8 mouse cellular contexts compared by ENCODE assay signal in the genomic region with DNA sequence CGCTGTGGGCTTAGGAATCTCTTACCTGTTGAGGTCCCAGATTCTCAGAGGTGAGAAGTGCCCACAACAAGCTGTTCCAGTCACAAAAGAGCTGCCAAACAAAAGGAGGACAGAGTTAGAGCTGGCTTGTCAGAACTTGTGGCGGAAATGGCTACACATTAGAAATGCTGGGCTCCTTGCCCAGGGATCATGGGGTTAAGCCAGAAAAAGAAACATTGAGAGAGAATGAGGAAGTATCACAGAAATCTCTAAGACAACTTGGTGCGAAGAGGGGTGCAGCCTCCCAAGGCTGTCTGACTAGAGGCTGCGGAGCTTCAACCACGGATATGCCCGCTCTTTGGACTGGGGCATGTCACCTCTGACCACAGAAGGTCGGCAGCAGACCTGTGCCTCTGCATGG. TPM values are rescaled to one million over a fixed set of nuclear protein-coding genes. Genes with fewer than 3 reads are reported as not detected.
DNase-seq lines count a peak whose midpoint lies in the region; ATAC-seq and TF ChIP-seq lines count a peak whose summit lies in the region.

No protein-coding gene starts in this region.

- WGBS in kidney, embryonic 16.5 days, result 74% methylated on average over 7 of the region's 7 CpGs
- WGBS in thymus, adult 2 months, result 48% methylated on average over 7 of the region's 7 CpGs
- WGBS in midbrain, embryonic 11.5 days, result 87% methylated on average over 7 of the region's 7 CpGs

- no peak overlapping the region for H3K4me2 ChIP-seq in kidney, embryonic 16.5 days (replicated peaks; ENCODE audit: low read depth, low read length)
- no peak overlapping the region for H3K4me2 ChIP-seq in midbrain, embryonic 11.5 days

- H3K4me3 ChIP-seq in kidney, embryonic 16.5 days (ENCODE audit: low read length), result no peak overlapping the region
- peak overlapping the region; percentile 65 for H3K4me3 ChIP-seq in bone marrow macrophage, adult 2 months (ENCODE audit: insufficient read depth, low read length)
- H3K4me3 ChIP-seq in thymus, adult 2 months (ENCODE audit: control insufficient read depth, insufficient read depth, low read length), result no peak overlapping the region
- no peak overlapping the region for H3K4me3 ChIP-seq in midbrain, embryonic 11.5 days (ENCODE audit: low read depth, low read length)

- TF ChIP-seq CTCF in bone marrow macrophage, adult 2 months (IDR thresholded peaks at IDR 0.05; ENCODE audit: low read depth, low read length), result no peak
- no peak for TF ChIP-seq CTCF in thymus, adult 2 months (IDR thresholded peaks at IDR 0.05; ENCODE audit: borderline replicate concordance, control insufficient read depth, extremely low read depth, insufficient read depth, low read length, poor library complexity)

- TF ChIP-seq POLR2A in bone marrow macrophage, adult 2 months (IDR thresholded peaks at IDR 0.05; ENCODE audit: borderline replicate concordance, low read depth, low read length), result no peak
- TF ChIP-seq POLR2A in thymus, adult 2 months (IDR thresholded peaks at IDR 0.05; ENCODE audit: control insufficient read depth, extremely low read depth, insufficient read depth, low read length, poor library complexity), result no peak

- H3K9me3 ChIP-seq in kidney, embryonic 16.5 days (ENCODE audit: low read length), result no peaks in the 10 kb centered on the region
- no peaks in the 10 kb centered on the region for H3K9me3 ChIP-seq in midbrain, embryonic 11.5 days (ENCODE audit: control insufficient read depth, low read length)

- no peaks in the 10 kb centered on the region for H3K27me3 ChIP-seq in kidney, embryonic 16.5 days (ENCODE audit: insufficient read depth, low read length)
- no peaks in the 10 kb centered on the region for H3K27me3 ChIP-seq in thymus, adult 2 months (ENCODE audit: control insufficient read depth, insufficient read depth, low read length)
- peaks cover 5% of the 10 kb centered on the region; the same call in 1 of the 2 replicates for H3K27me3 ChIP-seq in midbrain, embryonic 11.5 days (ENCODE audit: control insufficient read depth, insufficient read depth, low read length)

- H3K36me3 ChIP-seq in kidney, embryonic 16.5 days (ENCODE audit: insufficient read depth, low read length), result peaks cover 2% of the 10 kb centered on the region; the same call in 1 of the 2 replicates
- H3K36me3 ChIP-seq in thymus, adult 2 months (ENCODE audit: control insufficient read depth, insufficient read depth, low read length), result no peaks in the 10 kb centered on the region
- no peaks in the 10 kb centered on the region for H3K36me3 ChIP-seq in midbrain, embryonic 11.5 days (ENCODE audit: control insufficient read depth, insufficient read depth, low read length)

- H3K9ac ChIP-seq in kidney, embryonic 16.5 days (replicated peaks; ENCODE audit: low read length), result no peak overlapping the region
- no peak overlapping the region for H3K9ac ChIP-seq in midbrain, embryonic 11.5 days (ENCODE audit: low read length)

- no peak overlapping the region for H3K27ac ChIP-seq in kidney, embryonic 16.5 days (ENCODE audit: low read length)
- H3K27ac ChIP-seq in bone marrow macrophage, adult 2 months (ENCODE audit: insufficient read depth, low read depth, low read length), result peak overlapping the region; percentile 98
- no peak overlapping the region; the same call in 1 of the 2 replicates for H3K27ac ChIP-seq in thymus, adult 2 months (ENCODE audit: control insufficient read depth, insufficient read depth, low read length)
- H3K27ac ChIP-seq in midbrain, embryonic 11.5 days (ENCODE audit: low read depth, low read length), result no peak overlapping the region

- peak; percentile 71 for DNase-seq in kidney, adult 18-20 months
- DNase-seq in kidney, adult 9 months, result peak; percentile 78
- peak; percentile 41 for DNase-seq in ovary, postnatal 10 days (ENCODE audit: low spot score)
- DNase-seq in thymus, adult 2 months, result no peak
- no peak for DNase-seq in frontal cortex, postnatal 10 days (ENCODE audit: low spot score in 2 of 2)
- no peak for DNase-seq in midbrain, embryonic 11.5 days (ENCODE audit: low spot score, missing footprints)

- no peak for ATAC-seq in kidney, embryonic 16.5 days (ENCODE audit: low FRiP score, low TSS enrichment)
- ATAC-seq in midbrain, embryonic 11.5 days (ENCODE audit: low FRiP score), result no peak

- peaks cover 10% of the 10 kb centered on the region; the same call in 1 of the 2 replicates for H3K4me1 ChIP-seq in kidney, embryonic 16.5 days (ENCODE audit: insufficient read depth, low read length)
- H3K4me1 ChIP-seq in bone marrow macrophage, adult 2 months (ENCODE audit: control insufficient read depth, insufficient read depth, low read length), result peaks cover 41% of the 10 kb centered on the region
- no peaks in the 10 kb centered on the region; the same call in 1 of the 2 replicates for H3K4me1 ChIP-seq in thymus, adult 2 months (replicated peaks; ENCODE audit: control insufficient read depth, insufficient read depth, low read length)
- peaks cover 6% of the 10 kb centered on the region for H3K4me1 ChIP-seq in midbrain, embryonic 11.5 days (ENCODE audit: control insufficient read depth, insufficient read depth, low read length)

RNA-seq across cellular contexts. Expression of gene Gm17018, which starts 31.3 kb away (rescaled TPM):
- 52.4 and 52.9 TPM in 2 replicates for polyA plus RNA-seq in kidney, embryonic 16.5 days (2015; fragmentation: Nextera tagmentation; extraction: Ambion mirVana)
- polyA plus RNA-seq in bone marrow macrophage, adult 2 months (2012; ENCODE audit: insufficient read depth, insufficient read length, missing spikeins), result 35.3 and 36.0 TPM in 2 replicates
- 11.9 and 14.6 TPM in 2 replicates for polyA plus RNA-seq in thymus, adult 2 months (2012; rRNA removed)
- polyA plus RNA-seq in midbrain, embryonic 11.5 days (2014; fragmentation: Nextera tagmentation; extraction: Ambion mirVana), result 47.7 and 54.3 TPM in 2 replicates

RNA-seq across cellular contexts. Expression of gene Poll, which starts 31.4 kb away (rescaled TPM):
- 20.4 and 21.9 TPM in 2 replicates for polyA plus RNA-seq in kidney, embryonic 16.5 days (2015; fragmentation: Nextera tagmentation; extraction: Ambion mirVana)
- polyA plus RNA-seq in bone marrow macrophage, adult 2 months (2012; ENCODE audit: insufficient read depth, insufficient read length, missing spikeins), result 9.3 and 10.1 TPM in 2 replicates
- 6.7 and 6.8 TPM in 2 replicates for polyA plus RNA-seq in thymus, adult 2 months (2012; rRNA removed)
- polyA plus RNA-seq in midbrain, embryonic 11.5 days (2014; fragmentation: Nextera tagmentation; extraction: Ambion mirVana), result 14.3 and 16.5 TPM in 2 replicates

Comparison
In these comparisons a context has a peak if more than half of its experiments do, and no peak if none do; other contexts are left out.
1. DNase-seq: peak in kidney, adult 18-20 months (single experiment), kidney, adult 9 months (single experiment) and ovary, postnatal 10 days (single experiment); none in thymus, adult 2 months (single experiment), frontal cortex, postnatal 10 days (0 of 2) and midbrain, embryonic 11.5 days (single experiment).